Mouse (Mus musculus) activated CD4-positive, CD25-positive, alpha-beta regulatory T cell, adult 4 months (primary cell): ENCODE data around the gene Hcls1. TPM values are rescaled to one million over a fixed set of nuclear protein-coding genes. Genes with fewer than 3 reads are reported as not detected.

Experiments used
- ATAC-seq: one replicate; pipeline ENCODE4 v1.8.0; 2017
- polyA plus RNA-seq, 2 experiments: library from polyadenylated mRNA; unstranded; fragments of 100-300 nt; shearing (Covaris generic); gene quantifications; one replicate each; pipeline ENCODE4 v1.2.1; 2017

Gene Hcls1
- polyA plus RNA-seq, 2 experiments from 2014 or later: 134 to 224 TPM

GRCm38 (mm10) chr16:36930231-36931136 lies 4.3 kb upstream of the Hcls1 start:
- ATAC-seq: no peak

GRCm38 (mm10) chr16:36931381-36931780 lies 3.4 kb upstream of the Hcls1 start:
- no peak for ATAC-seq

- no peak for ATAC-seq
Measured at GRCm38 (mm10) chr16:36931976-36932375, 2.8 kb upstream of the Hcls1 start.

GRCm38 (mm10) chr16:36932546-36932945 lies 2.2 kb upstream of the Hcls1 start:
- no peak for ATAC-seq

- ATAC-seq: peak; percentile 53
Measured at GRCm38 (mm10) chr16:36934131-36934840, 497 bp upstream of the Hcls1 start.

- ATAC-seq: no peak
Measured at GRCm38 (mm10) chr16:36935814-36936213, 1.0 kb downstream of the Hcls1 start.

- peak; percentile 95 for ATAC-seq
Measured at GRCm38 (mm10) chr16:36941137-36941727, 6.4 kb downstream of the Hcls1 start.

- no peak for ATAC-seq
Measured at GRCm38 (mm10) chr16:36941895-36942294, 7.1 kb downstream of the Hcls1 start.

GRCm38 (mm10) chr16:36943591-36943990 lies 8.8 kb downstream of the Hcls1 start:
- ATAC-seq: no peak

GRCm38 (mm10) chr16:36944895-36945424 lies 10.2 kb downstream of the Hcls1 start:
- no peak for ATAC-seq

GRCm38 (mm10) chr16:36946459-36947159 lies 11.8 kb downstream of the Hcls1 start:
- ATAC-seq: no peak

GRCm38 (mm10) chr16:36947646-36948197 lies 12.9 kb downstream of the Hcls1 start:
- ATAC-seq: no peak

GRCm38 (mm10) chr16:36949614-36950336 lies 15.0 kb downstream of the Hcls1 start:
- no peak for ATAC-seq

- no peak for ATAC-seq
Measured at GRCm38 (mm10) chr16:36951029-36951428, 16.2 kb downstream of the Hcls1 start.

- ATAC-seq: no peak
Measured at GRCm38 (mm10) chr16:36955106-36955505, 20.3 kb downstream of the Hcls1 start.

- ATAC-seq: no peak
Measured at GRCm38 (mm10) chr16:36963415-36963814, 28.6 kb downstream of the Hcls1 start.

- no peak for ATAC-seq
Measured at GRCm38 (mm10) chr16:36979127-36979526, 44.3 kb downstream of the Hcls1 start.

GRCm38 (mm10) chr16:36983796-36984195 lies 49.0 kb downstream of the Hcls1 start:
- ATAC-seq: no peak

- peak; percentile 83 for ATAC-seq
Measured at GRCm38 (mm10) chr16:36985636-36986042, 50.9 kb downstream of the Hcls1 start.

GRCm38 (mm10) chr16:36987399-36987798 lies 52.6 kb downstream of the Hcls1 start:
- ATAC-seq: no peak

GRCm38 (mm10) chr16:36988066-36988465 lies 53.3 kb downstream of the Hcls1 start:
- ATAC-seq: no peak
